Mouse (Mus musculus): ENCODE results near the gene Skap2. TPM values are rescaled to one million over a fixed set of nuclear protein-coding genes. Genes with fewer than 3 reads are reported as not detected.

Skap2 gene
- total RNA-seq, 2 experiments from 2014 or later = 7.3 to 10.4 TPM

DNA sequence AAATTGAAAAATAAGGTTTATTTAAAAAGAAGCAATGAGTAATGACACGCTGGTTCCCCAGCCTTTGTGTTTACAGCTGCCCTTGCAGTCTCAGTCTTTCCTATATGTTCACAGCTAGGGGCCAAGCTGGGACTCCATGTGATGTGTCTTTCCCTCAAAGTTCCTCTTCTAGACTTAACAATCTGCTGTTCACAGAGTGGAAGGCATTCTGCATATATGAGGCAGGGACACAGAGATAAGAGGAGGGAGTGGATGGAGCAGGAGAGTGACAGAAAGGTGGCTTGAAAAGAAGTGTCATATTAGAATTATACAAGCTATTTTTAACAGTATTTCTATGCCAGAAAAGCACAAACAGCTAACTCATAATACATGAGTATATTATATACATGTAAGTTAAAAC lies 110.8 kb downstream of the Skap2 start:
- no peak for DNase-seq
- intact Hi-C loops (cut with DNase I) = no loop called here

DNA sequence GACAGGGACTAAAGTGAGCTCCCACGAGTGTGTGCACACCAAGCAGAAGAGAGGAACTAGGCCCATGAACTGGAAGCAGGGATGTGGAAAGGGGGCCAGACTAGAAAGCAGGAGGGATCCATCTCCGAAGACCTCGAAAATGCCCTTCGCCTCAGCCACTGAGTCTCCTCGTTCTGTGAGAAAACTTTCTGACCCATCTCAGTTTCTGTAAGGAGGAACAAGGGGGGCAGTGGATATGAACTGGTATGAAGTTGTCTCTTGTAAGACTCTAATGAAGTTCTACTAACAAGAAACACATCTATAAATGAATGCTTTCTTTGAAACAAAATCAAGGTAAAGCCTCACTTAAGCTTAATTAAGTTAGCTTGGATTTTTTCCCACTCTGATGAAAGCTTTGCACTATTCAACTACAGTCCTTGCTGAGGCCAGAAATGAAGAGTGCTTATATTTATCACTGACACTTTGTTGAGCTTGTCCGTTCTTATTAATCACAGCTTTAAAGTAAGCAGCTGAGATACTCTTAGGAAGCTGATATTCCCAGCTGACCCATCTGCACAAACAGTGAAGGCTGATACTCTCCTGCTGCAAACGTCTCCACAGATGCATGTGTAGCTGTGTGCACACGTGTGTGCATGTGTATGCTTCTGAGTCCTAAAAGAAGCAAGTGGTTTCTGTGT lies 113.9 kb downstream of the Skap2 start:
- no peak for DNase-seq
- intact Hi-C loops (cut with DNase I) = no loop called here

DNA sequence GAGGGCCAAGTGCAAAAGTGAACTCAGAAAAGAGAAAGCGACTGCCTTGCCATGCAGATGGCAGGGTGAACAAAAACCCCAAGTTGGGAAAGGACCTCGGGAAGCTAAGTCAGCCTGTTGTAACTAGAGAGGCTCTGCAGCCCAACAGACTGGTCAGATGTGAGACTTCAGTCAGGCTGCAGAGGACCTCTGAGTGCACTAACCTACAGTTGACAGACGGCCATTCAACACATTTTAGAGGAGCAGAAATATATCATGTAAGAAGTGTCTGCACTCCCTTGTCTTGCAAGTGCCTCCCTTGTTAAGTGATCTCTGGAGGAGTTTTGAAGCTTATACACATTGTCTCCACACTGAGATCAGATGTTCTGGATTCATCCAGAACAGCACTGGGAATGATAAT lies 116.6 kb downstream of the Skap2 start:
- intact Hi-C loops (cut with DNase I) = no loop called here

DNA sequence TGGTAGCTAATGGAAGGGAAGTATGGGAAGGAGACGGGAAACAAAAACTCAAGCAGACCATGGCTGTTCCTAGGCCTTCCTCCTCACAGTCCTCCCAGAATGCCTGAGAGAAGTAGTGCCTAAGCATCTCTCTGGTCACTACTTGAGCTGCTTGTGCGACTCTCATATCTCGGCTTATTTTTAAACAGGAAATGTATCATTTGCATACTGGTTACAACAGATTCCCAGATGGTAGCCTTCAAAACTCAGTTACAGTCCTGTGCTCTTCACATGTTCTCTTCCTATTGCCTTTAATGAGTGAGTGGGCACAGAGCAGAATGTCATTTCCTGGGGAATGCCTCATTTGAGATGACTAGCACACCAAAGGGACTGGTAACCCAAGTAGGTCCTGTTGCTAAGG lies 117.6 kb downstream of the Skap2 start:
- no peak for DNase-seq
- intact Hi-C loops (cut with DNase I) = no loop called here

More for the DNA sequence above, 116.6 kb downstream of the Skap2 start:
- no peak for DNase-seq

DNA sequence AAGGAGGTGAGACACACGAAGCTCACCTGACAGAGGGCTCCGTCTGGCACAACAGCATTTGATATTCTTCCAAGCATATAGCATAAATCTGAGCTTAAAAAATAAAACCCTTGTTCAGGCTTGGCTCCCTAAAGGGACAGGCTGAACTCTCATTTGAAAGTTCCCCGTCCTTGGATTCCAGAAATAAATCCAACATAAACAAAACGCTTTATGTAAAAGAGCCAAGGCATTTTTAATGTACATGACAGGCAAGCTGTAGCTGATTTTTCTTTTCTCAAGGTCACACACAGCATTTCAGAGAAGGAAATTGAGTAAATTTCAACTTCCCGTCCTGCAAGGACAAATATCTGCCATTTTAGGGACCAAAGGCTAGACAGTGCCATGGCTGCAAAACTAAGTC lies 122.0 kb downstream of the Skap2 start:
- DNase-seq = no peak
- intact Hi-C loops (cut with DNase I) = no loop called here

DNA sequence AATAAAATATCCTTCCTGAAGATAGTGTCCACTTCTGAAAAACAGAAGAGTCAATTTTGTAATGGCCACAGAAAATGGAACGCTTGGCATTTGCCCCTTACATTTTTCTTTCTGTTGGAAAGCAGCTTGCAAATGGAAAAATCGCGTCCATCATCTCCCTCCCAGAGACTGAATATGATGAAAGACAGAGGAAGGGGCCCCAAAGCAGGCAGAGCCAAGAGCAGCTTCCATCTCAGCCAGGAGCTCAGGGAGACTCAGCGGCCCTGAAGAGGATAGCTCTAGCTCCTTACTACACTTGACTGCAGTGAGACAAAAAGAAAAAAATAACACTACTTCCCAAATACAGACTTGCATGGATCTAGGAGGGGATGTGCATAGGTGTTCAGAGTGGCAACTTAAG lies 122.5 kb downstream of the Skap2 start:
- DNase-seq = no peak
- intact Hi-C loops (cut with DNase I) = no loop called here

DNA sequence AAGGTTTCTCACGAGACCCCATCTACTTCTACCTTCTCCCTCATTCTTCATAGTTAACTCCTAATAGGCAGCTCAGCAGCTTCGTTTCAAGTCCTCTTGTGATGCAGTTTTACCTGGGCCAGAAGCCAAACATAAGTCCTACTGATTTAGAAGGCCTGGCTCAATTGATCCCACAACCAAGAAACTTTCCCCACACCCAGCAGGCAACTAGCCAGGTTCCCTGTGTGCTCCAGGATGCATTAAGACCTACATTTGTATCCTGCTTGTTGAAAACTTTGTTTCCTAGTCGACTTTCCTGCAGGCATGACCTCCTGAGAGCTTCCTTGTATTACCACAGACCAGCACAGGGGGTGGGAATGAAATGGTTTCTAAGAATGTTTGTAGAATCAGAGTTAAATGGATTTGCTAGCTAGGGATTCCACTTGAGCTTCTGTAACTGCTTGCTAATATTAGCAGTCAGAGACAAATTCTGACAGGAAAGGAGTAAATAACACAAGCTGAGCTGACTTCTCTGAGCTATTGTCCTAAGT lies 125.4 kb downstream of the Skap2 start:
- intact Hi-C loops (cut with DNase I) = no loop called here
- DNase-seq = peak in 1 of 2 experiments; percentile 11

DNA sequence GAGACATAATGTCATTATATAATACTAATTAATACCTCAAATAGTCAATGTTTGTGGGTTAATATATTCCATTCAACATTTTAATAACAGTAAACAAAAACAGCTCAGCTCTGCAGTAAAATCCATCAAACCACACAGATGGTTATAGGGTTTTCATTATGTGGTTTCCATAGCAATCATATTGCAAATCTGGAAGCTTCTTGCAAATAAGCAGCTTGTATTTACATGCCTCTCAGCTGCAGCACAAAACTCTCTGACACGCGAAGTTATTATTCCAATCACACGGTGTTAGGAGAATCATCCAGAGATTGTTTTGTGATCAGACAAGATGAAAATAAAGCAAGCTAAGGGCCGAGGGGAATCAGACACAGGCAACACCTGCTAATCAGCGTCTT lies 129.5 kb downstream of the Skap2 start:
- intact Hi-C loops (cut with DNase I) = no loop called here

DNA sequence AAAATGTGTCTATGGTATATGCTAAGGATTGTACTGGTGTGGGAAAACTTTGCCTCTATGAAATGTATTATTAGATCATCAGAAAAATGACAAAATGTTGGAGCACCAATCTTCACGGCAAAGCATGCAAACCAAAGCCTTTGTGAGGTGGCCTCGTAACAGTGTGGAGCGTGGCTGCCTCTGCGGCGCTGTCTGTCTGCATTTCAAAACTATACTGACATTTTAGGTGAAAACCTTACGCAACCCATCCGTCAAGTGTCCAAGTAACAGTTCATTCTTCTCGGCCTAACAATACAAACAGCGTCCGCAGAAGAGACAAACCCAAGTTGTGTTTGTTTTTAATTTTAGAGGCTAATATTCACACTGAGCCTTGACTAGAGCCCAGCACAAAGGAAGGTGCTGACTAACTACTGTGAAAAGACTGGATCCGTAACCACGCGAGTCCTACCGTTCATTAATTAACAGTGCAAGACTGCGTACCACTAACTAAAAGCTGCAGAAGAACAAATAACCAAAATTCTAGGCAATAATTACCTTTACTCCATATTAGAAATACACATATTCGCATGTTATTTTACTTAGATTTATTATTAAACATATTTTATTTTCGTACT lies 130.0 kb downstream of the Skap2 start:
- intact Hi-C loops (cut with DNase I) = no loop called here

More for the DNA sequence above, 129.5 kb downstream of the Skap2 start:
- no peak for DNase-seq

DNA sequence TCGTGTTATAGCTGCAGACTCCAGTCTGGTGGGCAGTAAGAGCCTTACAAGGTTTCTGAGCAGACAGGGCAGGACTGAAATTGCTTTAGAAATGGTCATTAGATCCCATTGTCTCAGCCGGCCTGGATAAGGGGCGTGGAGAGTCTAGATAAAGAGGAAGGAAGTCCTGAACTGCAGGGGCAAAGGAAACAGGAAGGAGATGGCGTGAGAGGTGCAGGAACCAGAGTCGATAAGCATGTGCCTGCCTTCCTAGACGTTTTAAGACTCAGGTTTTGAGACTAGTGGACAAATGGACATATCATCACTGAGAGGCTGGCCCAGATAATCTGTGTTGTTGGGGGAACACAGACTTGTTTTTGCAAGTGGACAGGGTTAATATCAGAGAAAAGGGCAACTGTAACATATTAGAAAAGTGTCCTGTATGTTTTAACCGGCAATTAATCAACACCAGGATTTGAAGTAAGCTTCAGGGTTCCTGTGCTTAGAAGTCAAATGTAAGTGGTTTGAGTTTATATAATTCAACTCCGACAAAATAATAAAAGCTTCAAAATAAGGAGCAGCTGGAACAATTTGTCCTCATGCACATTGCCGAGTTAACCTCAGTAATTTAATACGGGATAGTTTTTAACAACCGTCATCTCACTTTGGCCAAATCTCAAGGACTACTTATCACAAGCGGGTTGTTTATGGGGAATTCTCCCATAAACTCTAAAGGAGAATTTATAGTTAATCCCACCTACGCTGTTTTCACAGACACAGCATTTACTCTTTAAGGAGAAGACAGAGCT lies 131.0 kb downstream of the Skap2 start:
- intact Hi-C loops (cut with DNase I) = no loop called here
- DNase-seq = peak; percentile 12 to 26

More for the DNA sequence above, 130.0 kb downstream of the Skap2 start:
- DNase-seq = no peak

DNA sequence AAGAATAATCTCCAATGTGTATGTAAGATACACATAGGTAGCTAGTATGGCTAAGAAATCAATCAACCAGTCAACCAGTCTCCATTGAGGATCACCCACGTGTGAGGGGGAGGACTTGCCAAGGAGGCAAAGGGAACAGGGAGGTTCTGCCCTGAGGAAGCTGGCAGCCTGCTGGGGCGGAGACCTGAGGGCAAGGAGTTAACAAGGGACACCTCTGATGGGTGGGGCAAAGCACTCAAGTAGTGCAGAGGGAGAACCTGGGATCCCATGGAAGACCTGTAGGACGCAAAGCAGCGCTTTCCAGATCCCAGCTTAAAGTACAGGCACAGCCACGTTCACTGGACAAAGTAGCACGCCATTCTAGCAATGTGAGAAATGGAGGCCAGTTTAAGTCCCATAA lies 131.6 kb downstream of the Skap2 start:
- no peak for DNase-seq
- intact Hi-C loops (cut with DNase I) = no loop called here

DNA sequence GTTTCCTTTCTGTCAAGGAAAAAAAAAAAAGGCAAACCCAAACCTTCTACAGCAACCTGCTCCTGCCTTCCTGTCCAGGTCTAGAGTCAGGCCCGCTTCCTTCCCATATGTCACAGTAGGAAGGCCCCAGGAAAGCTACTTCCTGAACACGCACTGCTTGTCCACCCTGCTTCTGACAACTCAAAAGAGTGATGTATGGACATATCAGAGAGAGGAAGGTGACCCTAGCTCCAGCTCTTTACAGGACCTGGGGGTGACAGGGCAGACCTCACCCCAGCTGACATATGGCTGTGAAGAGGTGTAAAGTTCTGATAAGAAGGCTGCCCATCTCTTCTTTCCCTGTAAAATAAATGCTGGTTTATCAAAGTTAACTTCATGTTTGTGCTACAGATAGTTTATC lies 133.8 kb downstream of the Skap2 start:
- no peak for DNase-seq
- intact Hi-C loops (cut with DNase I) = no loop called here

DNA sequence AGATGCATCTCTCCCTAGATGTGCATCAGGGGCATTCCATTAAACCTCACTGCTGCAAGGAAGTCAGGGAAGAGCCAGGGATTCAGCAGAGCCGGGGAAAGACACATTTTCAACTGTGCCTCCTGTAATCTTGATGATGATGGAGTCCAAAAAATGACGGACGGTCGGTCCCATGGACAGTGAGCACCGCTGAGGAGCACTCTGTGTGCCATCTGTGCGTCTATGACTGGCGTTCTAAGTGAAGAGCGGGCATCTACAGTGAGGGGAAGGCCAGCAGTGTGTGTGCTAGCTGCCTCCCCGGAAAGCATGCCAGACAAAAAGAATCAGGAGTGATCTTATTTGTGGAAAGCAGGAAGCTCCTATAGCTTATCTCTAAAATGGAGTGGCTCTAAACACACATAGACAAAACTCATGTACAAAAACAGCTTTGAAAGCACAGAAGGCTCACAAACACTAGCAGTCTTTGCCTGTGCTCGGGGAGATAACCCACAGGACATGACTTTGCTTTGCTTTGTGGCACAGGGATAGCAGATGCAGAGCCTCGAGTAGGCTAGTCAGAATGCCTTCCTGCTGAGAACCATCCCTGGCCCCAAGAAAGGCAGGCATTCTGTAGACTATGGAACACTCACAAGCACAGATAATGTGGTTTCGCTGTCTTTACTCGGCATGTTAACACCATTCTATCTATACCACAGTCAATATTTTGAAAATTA lies 135.4 kb downstream of the Skap2 start:
- intact Hi-C loops (cut with DNase I) = loop anchor here (2.0 kb wide), 2 partner anchors 122 to 322 kb away; no protein-coding TSS in a partner anchor
- no peak for DNase-seq

DNA sequence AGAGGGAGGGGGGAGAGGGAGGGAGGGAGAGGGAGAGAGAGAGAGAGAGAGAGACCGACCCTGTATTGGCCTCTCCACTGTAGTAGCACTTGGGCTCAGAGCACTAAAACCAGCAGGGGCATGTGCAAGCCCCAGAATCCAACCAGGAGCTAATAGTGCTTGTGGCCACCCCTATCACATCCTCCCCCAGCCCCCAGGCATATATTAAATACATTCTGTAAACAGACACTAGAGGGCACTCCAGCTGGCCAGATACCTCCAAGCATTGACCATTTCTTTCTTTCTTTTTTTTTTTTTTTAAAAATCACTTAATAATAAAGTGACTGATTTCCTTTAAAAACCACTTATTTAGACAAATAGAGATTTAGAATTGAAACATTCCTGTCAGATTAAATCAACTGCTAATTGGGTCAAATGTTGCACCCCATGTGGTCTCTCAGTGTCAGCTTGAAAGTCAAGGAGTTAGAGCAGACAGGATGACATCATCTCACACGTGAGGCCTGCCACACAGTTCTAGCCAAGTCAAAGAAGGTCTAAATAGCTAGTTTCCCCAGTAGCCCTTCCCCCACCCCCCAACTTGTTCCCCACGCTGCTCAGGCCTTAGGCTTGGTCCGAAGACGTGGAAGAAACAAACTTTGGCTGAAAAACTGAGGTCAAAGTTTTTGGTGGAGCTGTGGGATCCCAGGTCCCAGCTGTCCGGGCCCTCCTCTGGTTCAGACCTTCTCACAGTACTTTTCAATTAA lies 136.3 kb downstream of the Skap2 start:
- intact Hi-C loops (cut with DNase I) = loop anchor here (2.0 kb wide), 2 partner anchors 123 to 323 kb away; no protein-coding TSS in a partner anchor
- DNase-seq = peak in 1 of 2 experiments; percentile 38

DNA sequence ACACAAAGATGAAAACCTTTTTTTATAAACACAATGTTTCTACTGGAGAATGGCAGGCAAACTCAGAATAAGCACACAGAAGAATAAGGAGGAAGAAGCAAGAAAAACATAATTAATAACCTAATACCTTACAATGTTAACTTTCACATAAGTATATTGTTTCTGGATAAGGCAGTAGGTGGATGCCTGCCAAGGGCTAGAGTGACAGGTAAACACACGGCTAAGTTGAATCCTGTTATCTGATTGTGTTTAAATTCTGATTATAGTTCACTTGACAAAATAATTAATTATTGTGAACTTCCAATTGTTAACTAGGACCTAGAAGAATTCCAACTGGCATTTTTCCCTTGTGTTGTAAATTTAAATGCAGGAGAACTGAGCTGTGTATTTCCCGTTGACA lies 138.3 kb downstream of the Skap2 start:
- intact Hi-C loops (cut with DNase I) = loop anchor here (5.0 kb wide), 1 partner anchor 348 kb away; the partner anchor contains the start of gene Hoxa7
- DNase-seq = no peak

DNA sequence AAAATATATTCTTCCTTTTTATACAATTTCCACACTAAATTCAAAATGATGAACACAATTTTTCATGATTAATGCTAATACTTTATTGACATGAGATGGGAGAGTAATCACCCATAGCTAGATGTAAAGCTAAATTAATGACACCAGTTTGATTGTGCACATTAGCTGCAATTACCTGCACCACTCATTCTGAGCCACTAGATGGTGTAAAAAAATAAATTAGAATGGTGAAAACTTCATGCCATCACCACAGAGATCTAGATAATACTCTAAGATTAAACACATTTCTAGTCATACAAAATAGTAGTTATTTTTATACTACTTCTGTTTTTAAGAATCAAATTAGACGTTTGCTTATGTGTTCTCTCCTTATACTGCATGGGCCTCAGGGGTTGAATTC lies 141.2 kb downstream of the Skap2 start:
- intact Hi-C loops (cut with DNase I) = loop anchor here (2.0 to 5.0 kb wide), 2 partner anchors 332 to 351 kb away; partner anchors contain the start of gene Hoxa7
- no peak for DNase-seq

DNA sequence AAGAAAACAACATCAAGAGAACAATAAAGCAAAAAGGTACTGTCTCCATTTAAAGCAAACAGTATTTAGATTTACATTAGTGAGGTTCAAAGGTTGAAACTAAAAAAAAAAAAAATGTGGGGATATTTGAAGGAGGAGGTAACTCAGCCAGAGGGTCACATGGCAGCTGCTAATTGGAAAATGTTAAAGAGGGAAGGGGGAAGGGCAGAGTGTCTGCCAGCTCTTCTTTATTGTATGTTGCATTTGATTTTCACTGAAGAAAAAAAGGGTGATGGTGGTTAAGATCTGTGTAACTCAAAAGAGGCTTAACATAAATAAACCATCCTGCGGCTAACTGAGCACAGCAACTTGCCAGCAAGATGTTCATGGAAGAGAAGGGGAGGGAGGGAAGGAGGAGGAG lies 142.1 kb downstream of the Skap2 start:
- intact Hi-C loops (cut with DNase I) = loop anchor here (2.0 to 5.0 kb wide), 2 partner anchors 333 to 352 kb away; partner anchors contain the start of gene Hoxa7

DNA sequence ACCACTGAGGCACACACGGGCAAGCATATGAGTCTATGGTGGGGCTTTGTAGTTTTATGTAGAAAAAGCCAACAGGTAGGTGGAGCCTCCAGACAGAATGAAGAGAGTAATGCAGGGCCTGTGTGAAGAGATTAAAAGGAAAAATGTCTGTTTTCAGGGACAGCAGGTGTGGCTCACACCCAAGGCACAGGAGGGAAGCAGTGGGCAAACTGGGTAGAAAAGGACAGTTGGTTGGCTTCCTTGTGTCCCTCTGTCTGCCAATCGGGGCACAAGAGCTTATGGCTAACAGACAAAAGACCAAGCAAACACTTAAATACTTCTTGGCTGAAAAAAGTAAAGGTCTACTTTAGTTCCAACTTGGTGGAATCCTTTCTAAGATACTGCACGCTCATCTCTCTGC lies 145.8 kb downstream of the Skap2 start:
- DNase-seq = no peak
- intact Hi-C loops (cut with DNase I) = no loop called here

More for the DNA sequence above, 142.1 kb downstream of the Skap2 start:
- no peak for DNase-seq

DNA sequence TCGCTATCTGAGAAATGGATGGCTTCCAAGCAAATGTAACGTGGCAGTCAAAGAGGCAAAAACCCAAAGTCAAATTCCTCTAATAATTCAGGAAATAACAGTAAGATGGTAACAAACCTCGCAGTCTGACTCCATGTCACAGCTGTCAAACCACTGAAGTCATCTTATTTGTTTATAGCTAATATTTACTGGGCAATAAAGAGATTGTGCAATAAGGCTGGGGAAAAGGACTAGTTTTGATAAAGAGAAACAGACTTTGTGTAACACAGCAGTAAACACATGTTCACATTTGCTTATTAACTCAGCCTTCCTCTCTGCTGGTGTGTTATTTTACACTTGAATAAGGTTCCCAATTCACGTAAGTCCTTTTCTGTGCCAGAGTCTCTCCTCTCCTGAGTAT lies 148.8 kb downstream of the Skap2 start:
- intact Hi-C loops (cut with DNase I) = no loop called here
- no peak for DNase-seq

DNA sequence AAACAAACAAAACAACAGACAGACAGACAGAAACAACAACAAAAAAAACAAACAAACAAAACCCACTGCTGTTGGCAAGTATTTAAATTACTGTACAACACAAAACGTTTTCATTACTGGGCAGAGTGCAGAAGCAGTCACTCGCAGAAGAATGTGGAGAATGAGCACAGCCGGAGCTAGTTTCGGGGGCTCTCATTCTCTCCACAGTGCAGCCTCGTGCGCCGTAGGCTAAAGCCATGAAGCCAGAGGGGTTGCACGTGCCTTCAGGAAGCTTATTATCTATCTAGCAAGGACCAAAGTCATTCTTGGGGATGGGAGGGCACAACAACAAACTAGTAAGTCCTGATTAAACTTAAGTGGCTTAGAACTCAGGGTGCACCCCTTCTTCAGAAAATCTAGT lies 152.0 kb downstream of the Skap2 start:
- intact Hi-C loops (cut with DNase I) = no loop called here
- no peak for DNase-seq
